Mouse (Mus musculus): Measurements from ENCODE around the gene Rad54l. TPM values are rescaled to one million over a fixed set of nuclear protein-coding genes. Genes with fewer than 3 reads are reported as not detected.

The Rad54l gene
- total and polyA plus RNA-seq, 3 experiments, result 22.8 to 53.3 (median 28.8) TPM

GRCm38 (mm10) chr4:116088510-116089249 lies 34.8 kb downstream of the Rad54l start:
- dilution Hi-C loops (cut with MboI; ENCODE audit: extremely low pct_ligation_motif_present, extremely low pct_unique_long_range_greater_than_20kb, low sequenced_read_pairs) (no loop called here), in situ Hi-C loops (cut with MboI; ENCODE audit: low pct_ligation_motif_present, low pct_unique_long_range_greater_than_20kb, low sequenced_read_pairs) (no loop called here)
- Histone ChIP-seq H3K9ac (ENCODE audit: insufficient read depth, low read depth) (no peak overlapping the region), H3K27me3 (replicated peaks) (no peaks in the 10 kb centered on the region), H3K79me2 (replicated peaks; ENCODE audit: control insufficient read depth, extremely low read depth, insufficient read depth, poor library complexity, severe bottlenecking) (no peaks in the 10 kb centered on the region), H3K9me3 (replicated peaks; ENCODE audit: low read length) (no peaks in the 10 kb centered on the region), H3K4me1 (ENCODE audit: control insufficient read depth in 1 of 2, insufficient read depth in 2 of 2) (no peaks in the 10 kb centered on the region), H3K36me3 (replicated peaks in 1 of 2; ENCODE audit: control insufficient read depth in 1 of 2, insufficient read depth in 1 of 2, low read length in 1 of 2) (peaks cover 44 to 94% of the 10 kb centered on the region in 2 experiments), H3K4me2 (ENCODE audit: insufficient read depth, low read depth, poor library complexity, severe bottlenecking) (no peak overlapping the region), H3K4me3 (replicated peaks in 1 of 3; ENCODE audit: low read depth in 2 of 3, low read length in 2 of 3, poor library complexity in 1 of 3) (no peak overlapping the region), H3K27ac (ENCODE audit: insufficient read depth, low read depth) (no peak overlapping the region)
- no peak for DNase-seq (ENCODE audit: extremely low read depth)
- no peak for TF ChIP-seq E2F4 (IDR thresholded peaks at IDR 0.05; ENCODE audit: insufficient replicate concordance, low read depth, low read length)
- no peak for TF ChIP-seq JUND (conservative IDR thresholded peaks at IDR 0.05; ENCODE audit: low read depth, low read length)
- TF ChIP-seq CHD2 (IDR thresholded peaks at IDR 0.05; ENCODE audit: low read length), result no peak
- TF ChIP-seq ZNF384 (IDR thresholded peaks at IDR 0.05; ENCODE audit: low read depth, low read length), result no peak
- no peak for TF ChIP-seq BHLHE40 (IDR thresholded peaks at IDR 0.05; ENCODE audit: low read depth, low read length)
- TF ChIP-seq ZMIZ1 (IDR thresholded peaks at IDR 0.05; ENCODE audit: low read depth, low read length), result no peak
- no peak for TF ChIP-seq ELF1 (IDR thresholded peaks at IDR 0.05; ENCODE audit: low read depth, low read length)
- TF ChIP-seq RCOR1 (conservative IDR thresholded peaks at IDR 0.05; ENCODE audit: low read depth, low read length), result no peak
- no peak for TF ChIP-seq MYC (IDR thresholded peaks at IDR 0.05; ENCODE audit: low read depth, low read length)
- no peak for TF ChIP-seq CHD1 (IDR thresholded peaks at IDR 0.05; ENCODE audit: low read depth, low read length)
- no peak for TF ChIP-seq SMC3 (IDR thresholded peaks at IDR 0.05; ENCODE audit: low read depth, low read length)
- no peak for TF ChIP-seq KAT2A (IDR thresholded peaks at IDR 0.05; ENCODE audit: insufficient replicate concordance, low read length)
- TF ChIP-seq RAD21 (IDR thresholded peaks at IDR 0.05; ENCODE audit: low read depth, low read length), result no peak
- no peak for TF ChIP-seq MAX (IDR thresholded peaks at IDR 0.05; ENCODE audit: low read length)
- no peak for TF ChIP-seq EP300 (IDR thresholded peaks at IDR 0.05; ENCODE audit: low read length)
- TF ChIP-seq POLR2A (IDR thresholded peaks at IDR 0.05; ENCODE audit: low read depth, low read length), result no peak
- TF ChIP-seq ZKSCAN1 (IDR thresholded peaks at IDR 0.05; ENCODE audit: borderline replicate concordance, low read depth, low read length), result no peak

DNA sequence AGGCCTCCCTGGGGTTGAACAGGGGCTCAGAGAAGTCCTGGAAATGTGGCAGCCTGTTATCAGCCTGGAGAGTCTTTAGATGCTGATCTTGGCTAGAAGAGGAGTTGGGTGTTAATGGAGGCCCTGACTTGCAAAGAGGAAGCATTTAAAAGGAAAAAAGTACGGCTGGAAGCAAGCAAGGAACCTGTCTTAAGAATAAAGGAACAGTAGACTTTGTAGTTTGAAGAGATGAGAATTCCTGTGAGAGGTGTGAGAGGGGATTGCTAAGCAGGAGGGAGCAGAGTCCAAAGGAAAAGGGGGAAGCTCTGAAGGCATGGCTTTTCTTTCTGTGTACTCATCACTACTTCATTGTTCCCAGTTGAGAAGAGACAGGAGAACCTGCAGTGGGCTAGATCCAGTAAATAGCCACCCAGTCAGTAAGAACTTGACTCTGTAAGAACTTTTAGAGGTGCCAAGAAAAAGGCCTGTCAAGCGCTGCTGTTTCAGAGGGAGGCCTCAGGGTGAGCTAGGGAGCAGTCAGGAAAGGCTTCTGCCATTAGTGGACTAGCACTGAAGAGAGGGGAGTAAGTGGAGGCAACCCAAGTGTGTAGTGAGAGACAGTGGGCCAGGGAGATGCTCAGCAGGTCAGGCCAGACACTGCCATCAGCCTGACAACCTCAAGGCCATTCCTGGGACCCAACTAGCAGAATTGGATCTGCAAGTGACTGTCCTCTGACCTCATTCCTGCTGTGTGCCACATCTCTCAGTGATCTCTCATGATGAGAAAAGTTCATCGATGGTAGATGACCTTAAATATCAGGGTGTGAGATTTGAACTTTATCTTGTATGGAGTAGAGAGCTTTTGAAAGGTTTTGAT lies 46.0 kb downstream of the Rad54l start:
- TF ChIP-seq POLR2A (IDR thresholded peaks at IDR 0.05; ENCODE audit: low read depth, low read length), result 0 out of 2 replicates have a peak, but pooled peaks have one; percentile 10
- TF ChIP-seq CTCF (conservative IDR thresholded peaks at IDR 0.05 in 1 of 2, IDR thresholded peaks at IDR 0.05 in 1 of 2; ENCODE audit: low read depth in 2 of 2, low read length in 2 of 2), result peak in 1 of 2 experiments; percentile 25; a peak in 2 of 4 replicates
- TF ChIP-seq ZNF384 (IDR thresholded peaks at IDR 0.05; ENCODE audit: low read depth, low read length), result peak; percentile 91
- 0 out of 2 replicates have a peak, but pooled peaks have one; percentile 42 for TF ChIP-seq TBP (conservative IDR thresholded peaks at IDR 0.05; ENCODE audit: low read depth, low read length)
- no peak for TF ChIP-seq PAX5 (IDR thresholded peaks at IDR 0.05; ENCODE audit: low read length)
- TF ChIP-seq UBTF (IDR thresholded peaks at IDR 0.05; ENCODE audit: low read depth, low read length), result no peak
- TF ChIP-seq MYC (IDR thresholded peaks at IDR 0.05; ENCODE audit: low read depth, low read length), result no peak
- Histone ChIP-seq H3K27ac (ENCODE audit: insufficient read depth, low read depth) (peak overlapping the region; percentile 81), H3K36me3 (replicated peaks in 1 of 2; ENCODE audit: control insufficient read depth in 1 of 2, insufficient read depth in 1 of 2, low read length in 1 of 2) (peaks cover 12 to 35% of the 10 kb centered on the region in 2 experiments)

More for the DNA sequence above, 46.0 kb downstream of the Rad54l start:
- in situ Hi-C loops (cut with MboI; ENCODE audit: low pct_ligation_motif_present, low pct_unique_long_range_greater_than_20kb, low sequenced_read_pairs) (no loop called here), dilution Hi-C loops (cut with MboI; ENCODE audit: extremely low pct_ligation_motif_present, extremely low pct_unique_long_range_greater_than_20kb, low sequenced_read_pairs) (no loop called here)
- Histone ChIP-seq H3K4me2 (ENCODE audit: insufficient read depth, low read depth, poor library complexity, severe bottlenecking) (peak overlapping the region; percentile 42), H3K9ac (ENCODE audit: insufficient read depth, low read depth) (peak overlapping the region; percentile 82), H3K79me2 (replicated peaks; ENCODE audit: control insufficient read depth, extremely low read depth, insufficient read depth, poor library complexity, severe bottlenecking) (peaks cover 46% of the 10 kb centered on the region), H3K27me3 (replicated peaks) (no peaks in the 10 kb centered on the region), H3K9me3 (replicated peaks; ENCODE audit: low read length) (no peaks in the 10 kb centered on the region), H3K4me3 (replicated peaks in 1 of 3; ENCODE audit: low read depth in 2 of 3, low read length in 2 of 3, poor library complexity in 1 of 3) (peak overlapping the region; percentile 52 to 94 (median 81)), H3K4me1 (ENCODE audit: control insufficient read depth in 1 of 2, insufficient read depth in 2 of 2) (peaks cover 2 to 9% of the 10 kb centered on the region in 2 experiments; a peak in 3 of 4 replicates)
- no peak for DNase-seq (ENCODE audit: extremely low read depth)

All from CH12.LX (cell line).